Mouse (Mus musculus): ENCODE data around the gene Anapc7.

DNA sequence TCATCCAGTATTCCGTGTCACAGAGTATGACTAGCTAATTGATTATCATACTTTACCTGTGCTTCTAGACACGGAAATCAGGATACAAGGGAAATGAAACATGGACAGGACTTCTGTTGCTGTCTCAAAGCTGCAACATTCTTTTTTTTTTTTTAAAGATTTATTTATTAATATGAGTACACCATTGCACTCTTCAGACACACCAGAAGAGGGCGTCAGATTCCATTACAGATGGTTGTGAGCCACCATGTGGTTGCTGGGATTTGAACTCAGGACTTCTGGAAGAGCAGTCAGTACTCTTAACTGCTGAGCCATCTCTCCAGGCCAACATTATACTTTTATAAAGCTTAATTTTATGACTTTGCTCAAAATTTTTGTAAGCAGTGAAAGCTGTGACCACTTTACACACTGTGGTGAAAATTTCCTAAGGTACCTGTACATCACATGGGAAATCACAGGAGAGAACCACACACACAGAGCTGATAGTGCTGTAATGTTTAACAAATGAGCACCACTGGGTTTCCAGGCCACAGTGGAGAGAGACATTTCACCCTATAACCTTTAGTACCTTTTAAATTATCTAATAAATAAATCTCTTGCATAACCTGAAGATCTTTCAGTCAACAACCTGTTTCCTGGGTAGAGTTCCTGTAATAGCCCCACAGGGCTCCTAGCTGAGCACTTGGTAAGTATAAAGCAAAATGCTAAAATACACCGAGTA, 53.3 kb downstream of the Anapc7 start:
- no peak for TF ChIP-seq CTCF (IDR thresholded peaks at IDR 0.05; ENCODE audit: insufficient read depth, low read depth, low read length)
- TF ChIP-seq POLR2A (IDR thresholded peaks at IDR 0.05; ENCODE audit: insufficient read depth, low read depth, low read length) = no peak
